Mouse (Mus musculus): Measurements from ENCODE around the gene Folr2. TPM values are rescaled to one million over a fixed set of nuclear protein-coding genes. Genes with fewer than 3 reads are reported as not detected.

The Folr2 gene
- polyA plus RNA-seq, 1 experiment = 0.44 TPM

- no peak overlapping the region for H3K4me3 ChIP-seq (replicated peaks; ENCODE audit: insufficient read depth, low read depth, low read length)
- DNase-seq = no peak
- no peaks in the 10 kb centered on the region for H3K4me1 ChIP-seq (ENCODE audit: control insufficient read depth, insufficient read depth, low read length)
- no peak overlapping the region for H3K27ac ChIP-seq (ENCODE audit: insufficient read depth, low read length)
- H3K27me3 ChIP-seq (ENCODE audit: control insufficient read depth, insufficient read depth, low read length) = no peaks in the 10 kb centered on the region
- no peak for TF ChIP-seq CTCF (IDR thresholded peaks at IDR 0.05; ENCODE audit: borderline replicate concordance, insufficient read depth, low read depth, low read length)
- no peak for TF ChIP-seq POLR2A (IDR thresholded peaks at IDR 0.05; ENCODE audit: borderline replicate concordance, insufficient read depth, low read length)
- 100% methylated on average over 1 of the region's 1 CpGs for WGBS
These were observed 19.0 kb upstream of the Folr2 start for GRCm38 (mm10) chr7:101875978-101876377.

DNA sequence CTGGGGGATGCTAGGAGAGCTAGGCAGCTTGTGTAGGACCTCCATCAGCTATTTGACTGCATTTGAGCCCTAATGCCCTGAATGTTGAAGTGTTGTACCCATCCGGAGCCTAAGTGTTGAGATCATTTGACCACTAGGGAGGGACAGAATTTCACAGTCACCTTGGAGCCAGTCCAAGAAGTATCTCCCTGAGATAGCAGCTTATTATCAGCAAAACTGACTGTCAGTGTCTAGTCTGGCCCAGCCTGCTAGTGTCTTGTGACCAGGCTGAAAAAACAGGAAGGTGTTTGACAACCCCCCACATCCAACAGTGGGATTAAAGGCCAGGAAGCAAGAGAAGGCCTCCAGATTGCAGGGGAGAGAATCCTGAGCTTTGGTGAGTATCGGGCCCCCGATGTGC is 14.3 kb upstream of the Folr2 start:
- 82% methylated on average over 3 of the region's 3 CpGs for WGBS
- DNase-seq = no peak
- Histone ChIP-seq H3K27me3 (ENCODE audit: control insufficient read depth, insufficient read depth, low read length) (no peaks in the 10 kb centered on the region), H3K27ac (ENCODE audit: insufficient read depth, low read length) (no peak overlapping the region), H3K4me1 (ENCODE audit: control insufficient read depth, insufficient read depth, low read length) (no peaks in the 10 kb centered on the region), H3K4me3 (replicated peaks; ENCODE audit: insufficient read depth, low read depth, low read length) (no peak overlapping the region)
- TF ChIP-seq POLR2A (IDR thresholded peaks at IDR 0.05; ENCODE audit: borderline replicate concordance, insufficient read depth, low read length) = no peak

DNA sequence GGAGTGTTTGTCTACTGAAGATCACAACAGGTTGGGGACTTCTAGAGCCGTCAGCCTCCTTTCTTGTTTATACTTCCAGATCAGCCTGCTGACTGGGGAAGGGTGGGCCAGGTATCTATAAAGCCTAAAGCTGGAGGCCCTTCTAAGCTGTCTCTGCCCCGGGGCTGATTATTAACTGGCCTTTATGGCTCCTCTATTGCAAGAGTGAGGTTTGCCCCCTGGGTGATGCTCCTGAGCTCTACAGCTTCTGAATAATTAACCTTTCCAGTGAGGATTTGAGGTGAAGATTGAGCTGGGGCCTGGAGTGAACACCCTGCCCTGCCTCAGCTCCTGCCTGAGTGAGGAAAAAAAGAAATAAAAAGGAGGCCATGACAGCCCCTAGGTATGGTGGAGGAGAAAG is 13.6 kb upstream of the Folr2 start, which contains the start of gene Folr1:
Folr1 (minus strand) TSS at position 160 of the 400 bp plus-strand sequence.
- no peak within 1 kb of the TSS for H3K4me3 ChIP-seq (replicated peaks; ENCODE audit: insufficient read depth, low read depth, low read length)
- TF ChIP-seq CTCF (IDR thresholded peaks at IDR 0.05; ENCODE audit: borderline replicate concordance, insufficient read depth, low read depth, low read length) (no peak), POLR2A (IDR thresholded peaks at IDR 0.05; ENCODE audit: borderline replicate concordance, insufficient read depth, low read length) (no peak)
- no peaks in the 10 kb centered on the region for H3K27me3 ChIP-seq (ENCODE audit: control insufficient read depth, insufficient read depth, low read length)
- H3K4me1 ChIP-seq (ENCODE audit: control insufficient read depth, insufficient read depth, low read length) = no peaks in the 10 kb centered on the region
- no peak within 1 kb of the TSS for H3K27ac ChIP-seq (ENCODE audit: insufficient read depth, low read length)
- no peak for DNase-seq
- WGBS = 98% methylated on average over 2 of the region's 2 CpGs

GRCm38 (mm10) chr7:101869163-101869500 is 12.1 kb upstream of the Folr2 start:
- no peak for DNase-seq
- no peaks in the 10 kb centered on the region for H3K27me3 ChIP-seq (ENCODE audit: control insufficient read depth, insufficient read depth, low read length)
- 31% methylated on average over 7 of the region's 7 CpGs for WGBS
- H3K27ac ChIP-seq (ENCODE audit: insufficient read depth, low read length) = no peak overlapping the region
- H3K4me1 ChIP-seq (ENCODE audit: control insufficient read depth, insufficient read depth, low read length) = no peaks in the 10 kb centered on the region
- no peak overlapping the region for H3K4me3 ChIP-seq (replicated peaks; ENCODE audit: insufficient read depth, low read depth, low read length)
- TF ChIP-seq CTCF (IDR thresholded peaks at IDR 0.05; ENCODE audit: borderline replicate concordance, insufficient read depth, low read depth, low read length) (no peak), POLR2A (IDR thresholded peaks at IDR 0.05; ENCODE audit: borderline replicate concordance, insufficient read depth, low read length) (no peak)

- H3K27me3 ChIP-seq (ENCODE audit: control insufficient read depth, insufficient read depth, low read length) = no peaks in the 10 kb centered on the region
- no peaks in the 10 kb centered on the region for H3K4me1 ChIP-seq (ENCODE audit: control insufficient read depth, insufficient read depth, low read length)
- TF ChIP-seq CTCF (IDR thresholded peaks at IDR 0.05; ENCODE audit: borderline replicate concordance, insufficient read depth, low read depth, low read length) (no peak), POLR2A (IDR thresholded peaks at IDR 0.05; ENCODE audit: borderline replicate concordance, insufficient read depth, low read length) (no peak)
- H3K4me3 ChIP-seq (replicated peaks; ENCODE audit: insufficient read depth, low read depth, low read length) = no peak overlapping the region
- WGBS = 41% methylated on average over 13 of the region's 13 CpGs
- no peak overlapping the region for H3K27ac ChIP-seq (ENCODE audit: insufficient read depth, low read length)
- DNase-seq = no peak
These were observed 11.5 kb upstream of the Folr2 start for GRCm38 (mm10) chr7:101868241-101869162.

DNA sequence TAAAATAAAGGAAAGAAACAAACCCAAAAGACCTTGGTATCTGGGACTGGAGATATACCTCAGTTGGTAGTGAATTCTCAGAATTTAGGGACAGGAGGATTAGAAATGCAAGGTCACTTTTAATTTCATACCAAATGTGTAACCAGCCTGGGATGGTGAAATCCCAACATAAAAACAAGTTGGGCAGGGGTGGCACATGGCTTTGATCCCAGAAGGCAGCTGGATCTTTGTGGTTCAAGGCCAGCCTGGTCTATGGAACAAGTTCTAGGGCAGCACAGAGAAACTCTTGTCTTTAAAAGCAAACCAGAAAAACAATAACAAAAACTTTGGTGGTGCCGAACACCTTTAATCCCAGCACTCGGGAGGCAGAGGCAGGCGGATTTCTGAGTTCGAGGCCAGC is 10.5 kb upstream of the Folr2 start:
- Histone ChIP-seq H3K27me3 (ENCODE audit: control insufficient read depth, insufficient read depth, low read length) (no peaks in the 10 kb centered on the region), H3K4me1 (ENCODE audit: control insufficient read depth, insufficient read depth, low read length) (no peaks in the 10 kb centered on the region), H3K4me3 (replicated peaks; ENCODE audit: insufficient read depth, low read depth, low read length) (no peak overlapping the region), H3K27ac (ENCODE audit: insufficient read depth, low read length) (no peak overlapping the region)
- 97% methylated on average over 4 of the region's 4 CpGs for WGBS
- no peak for DNase-seq
- TF ChIP-seq POLR2A (IDR thresholded peaks at IDR 0.05; ENCODE audit: borderline replicate concordance, insufficient read depth, low read length) = no peak
- no peak for TF ChIP-seq CTCF (IDR thresholded peaks at IDR 0.05; ENCODE audit: borderline replicate concordance, insufficient read depth, low read depth, low read length)

DNA sequence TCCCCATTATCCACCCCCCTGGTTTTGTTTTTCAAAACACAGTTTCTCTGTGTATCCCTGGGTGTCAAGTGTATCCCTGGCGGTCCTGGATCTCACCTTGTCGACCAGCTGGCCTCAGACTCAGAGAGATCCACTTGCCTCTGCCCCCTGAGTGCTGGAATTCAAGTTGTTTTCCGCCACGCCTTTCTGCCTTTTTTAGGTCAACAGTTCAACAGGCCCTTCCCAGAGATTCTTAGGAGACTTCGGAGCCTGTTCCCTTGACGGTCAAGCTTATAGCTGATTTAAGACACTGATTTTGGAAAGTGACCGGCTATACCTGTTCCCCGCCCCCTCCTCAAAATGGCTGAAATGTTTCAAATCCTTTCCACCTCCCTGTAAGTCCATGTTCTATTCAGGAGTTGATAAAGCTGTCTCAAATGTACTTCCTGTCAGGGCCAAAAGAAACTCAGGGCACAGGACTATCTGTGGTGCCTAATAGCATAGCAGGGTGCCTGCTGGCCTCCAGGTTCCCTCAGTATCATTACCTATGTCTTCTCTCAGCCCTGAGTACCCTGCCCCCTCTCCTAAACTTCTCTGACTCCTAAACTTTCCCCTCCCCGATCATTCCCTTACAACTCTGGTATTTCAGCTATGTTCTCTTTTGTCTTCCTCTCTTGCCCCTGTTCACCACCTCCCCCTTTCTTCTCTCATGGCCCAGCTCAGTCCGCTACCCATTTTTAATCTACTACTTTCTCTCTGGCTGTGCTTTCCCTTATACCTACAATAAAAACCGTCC is 9.7 kb upstream of the Folr2 start:
- H3K27ac ChIP-seq (ENCODE audit: insufficient read depth, low read length) = no peak overlapping the region
- H3K27me3 ChIP-seq (ENCODE audit: control insufficient read depth, insufficient read depth, low read length) = no peaks in the 10 kb centered on the region
- H3K4me1 ChIP-seq (ENCODE audit: control insufficient read depth, insufficient read depth, low read length) = no peaks in the 10 kb centered on the region
- TF ChIP-seq CTCF (IDR thresholded peaks at IDR 0.05; ENCODE audit: borderline replicate concordance, insufficient read depth, low read depth, low read length) (no peak), POLR2A (IDR thresholded peaks at IDR 0.05; ENCODE audit: borderline replicate concordance, insufficient read depth, low read length) (no peak)
- H3K4me3 ChIP-seq (replicated peaks; ENCODE audit: insufficient read depth, low read depth, low read length) = no peak overlapping the region
- DNase-seq = no peak
- 81% methylated on average over 11 of the region's 11 CpGs for WGBS

Data from cerebellum, adult 2 months (tissue).